Mouse (Mus musculus) embryonic fibroblast, embryonic 13.5 days (primary cell): ENCODE measurements around the gene Pou5f1.

ENCODE experiments used
- CTCF ChIP-seq: IDR thresholded peaks from 2 replicates; pipeline ENCODE4 v1.5.1; 2011; ENCODE audit warnings: mild to moderate bottlenecking, control low read depth, low read length, moderate library complexity, borderline replicate concordance; ENCODE audit not compliant: insufficient read depth
- POLR2A ChIP-seq: IDR thresholded peaks from 2 replicates; pipeline ENCODE4 v1.6.1; 2011; ENCODE audit warnings: low read depth, mild to moderate bottlenecking, control low read depth, low read length, moderate library complexity

DNA sequence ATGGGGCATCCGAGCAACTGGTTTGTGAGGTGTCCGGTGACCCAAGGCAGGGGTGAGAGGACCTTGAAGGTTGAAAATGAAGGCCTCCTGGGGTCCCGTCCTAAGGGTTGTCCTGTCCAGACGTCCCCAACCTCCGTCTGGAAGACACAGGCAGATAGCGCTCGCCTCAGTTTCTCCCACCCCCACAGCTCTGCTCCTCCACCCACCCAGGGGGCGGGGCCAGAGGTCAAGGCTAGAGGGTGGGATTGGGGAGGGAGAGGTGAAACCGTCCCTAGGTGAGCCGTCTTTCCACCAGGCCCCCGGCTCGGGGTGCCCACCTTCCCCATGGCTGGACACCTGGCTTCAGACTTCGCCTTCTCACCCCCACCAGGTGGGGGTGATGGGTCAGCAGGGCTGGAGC is at the start of gene Pou5f1:
- TF ChIP-seq POLR2A, result no peak
- TF ChIP-seq CTCF, result no peak
